Mouse (Mus musculus) hindbrain, embryonic 14.5 days (tissue): Measurements from ENCODE around the gene Pigf. TPM values are rescaled to one million over a fixed set of nuclear protein-coding genes. Genes with fewer than 3 reads are reported as not detected.
"Not testable (repeated sequence)": the region's sequence is repeated elsewhere in the genome, so short reads cannot be mapped to it uniquely, and the experiment has no call there.

ENCODE experiments used
- ATAC-seq: fragments of 200-750 bp; cut with Nextera tagmentation; 2 replicates; pipeline ENCODE4 v1.8.0; 2017; ENCODE audit warnings: moderate number of reproducible peaks, mild to moderate bottlenecking, moderate TSS enrichment, moderate library complexity; ENCODE audit not compliant: low FRiP score
- DNase-seq: peaks from one replicate; pipeline ENCODE4 v3.0.0-alpha.2; 2015; ENCODE audit warnings: low spot score
- H3K27ac ChIP-seq: fragments of 300-500 bp; sonication (generic); 2 replicates; pipeline ENCODE4 v1.5.1; 2014; ENCODE audit warnings: mild to moderate bottlenecking, moderate library complexity
- H3K27me3 ChIP-seq: fragments of 300-500 bp; sonication (generic); 2 replicates; pipeline ENCODE4 v1.6.1; 2014; ENCODE audit warnings: mild to moderate bottlenecking, low read length, mixed read lengths; ENCODE audit not compliant: control insufficient read depth, insufficient read depth
- H3K36me3 ChIP-seq: fragments of 300-500 bp; sonication (generic); replicated peaks from 2 replicates; pipeline ENCODE4 v1.6.1; 2014; ENCODE audit not compliant: control insufficient read depth, insufficient read depth
- H3K4me1 ChIP-seq: fragments of 300-500 bp; sonication (generic); replicated peaks from 2 replicates; pipeline ENCODE4 v1.6.1; 2014; ENCODE audit warnings: antibody characterized with exemption, low read length, mixed read lengths; ENCODE audit not compliant: control insufficient read depth, insufficient read depth
- H3K4me2 ChIP-seq: fragments of 300-500 bp; sonication (generic); replicated peaks from 2 replicates; pipeline ENCODE4 v1.6.1; 2014; ENCODE audit warnings: mild to moderate bottlenecking, moderate library complexity
- H3K4me3 ChIP-seq: fragments of 300-500 bp; sonication (generic); replicated peaks from 2 replicates; pipeline ENCODE4 v1.5.1; 2014; ENCODE audit warnings: mild to moderate bottlenecking, low read length
- H3K9ac ChIP-seq: fragments of 300-500 bp; sonication (generic); 2 replicates; pipeline ENCODE4 v1.6.1; 2014
- H3K9me3 ChIP-seq: fragments of 300-500 bp; sonication (generic); 2 replicates; pipeline ENCODE4 v1.6.1; 2016; ENCODE audit warnings: low read length; ENCODE audit not compliant: control insufficient read depth
- WGBS: fragments of 180-500 bp; shearing (Covaris S2); extraction: QIAGEN DNeasy Blood & Tissue Kit; methylation state at CpG from one replicate; pipeline ENCODE4 v1.1.7; 2014; 5-methylcytosine and 5-hydroxymethylcytosine counted together
- polyA plus RNA-seq: library from polyadenylated mRNA; unstranded; fragments of >200 nt; fragmentation: Nextera tagmentation; extraction: Ambion mirVana; gene quantifications from 2 replicates; pipeline ENCODE4 v1.2.1, GENCODE M21; 2014

Gene Pigf
- 35.4 and 35.5 TPM in 2 replicates for polyA plus RNA-seq

GRCm38 (mm10) chr17:87025269-87025949 lies at the start of gene Pigf, which contains the start of gene Cript:
Pigf (minus strand) TSS chr17:87025406.
Cript (plus strand) TSS chr17:87025550.
- Histone ChIP-seq H3K36me3 (peaks cover 12% of the 10 kb centered on the region), H3K27me3 (no peaks in the 10 kb centered on the region), H3K9ac (peak within 1 kb of the TSS; percentile 75), H3K9me3 (no peaks in the 10 kb centered on the region), H3K4me3 (peak within 1 kb of the TSS; percentile 83), H3K4me1 (peaks cover 15% of the 10 kb centered on the region), H3K4me2 (peak within 1 kb of the TSS; percentile 92), H3K27ac (peak within 1 kb of the TSS; percentile 55; the same call in 1 of the 2 replicates)
- WGBS = under 1% methylated on average over 34 of the region's 43 CpGs
- DNase-seq = peak; percentile 99
- peak; percentile 100 for ATAC-seq

GRCm38 (mm10) chr17:87073470-87073869 lies 48.3 kb upstream of the Pigf start:
- Histone ChIP-seq H3K36me3 (no peaks in the 10 kb centered on the region), H3K27me3 (no peaks in the 10 kb centered on the region), H3K9ac (no peak overlapping the region), H3K4me1 (no peaks in the 10 kb centered on the region), H3K4me3 (no peak overlapping the region), H3K9me3 (no peaks in the 10 kb centered on the region), H3K4me2 (no peak overlapping the region), H3K27ac (no peak overlapping the region)
- ATAC-seq (no peak), DNase-seq (no peak)

GRCm38 (mm10) chr17:87072766-87073440 lies 47.7 kb upstream of the Pigf start:
- no peaks in the 10 kb centered on the region for H3K4me1 ChIP-seq
- H3K9me3 ChIP-seq = no peaks in the 10 kb centered on the region
- DNase-seq = no peak
- no peak overlapping the region for H3K27ac ChIP-seq
- no peak overlapping the region for H3K4me2 ChIP-seq
- no peak overlapping the region for H3K9ac ChIP-seq
- no peaks in the 10 kb centered on the region for H3K27me3 ChIP-seq
- WGBS = 78% methylated on average over 5 of the region's 5 CpGs
- ATAC-seq = no peak
- no peak overlapping the region for H3K4me3 ChIP-seq
- no peaks in the 10 kb centered on the region for H3K36me3 ChIP-seq

- not testable (repeated sequence) for H3K36me3 ChIP-seq, H3K4me2 ChIP-seq, DNase-seq, H3K4me1 ChIP-seq, H3K4me3 ChIP-seq, ATAC-seq, H3K9me3 ChIP-seq, H3K27me3 ChIP-seq, H3K27ac ChIP-seq, H3K9ac ChIP-seq
- 91% methylated on average over 1 of the region's 1 CpGs for WGBS
Measured at GRCm38 (mm10) chr17:87072183-87072582, 47.0 kb upstream of the Pigf start.

- WGBS = 90% methylated on average over 4 of the region's 4 CpGs
- H3K9me3 ChIP-seq = no peaks in the 10 kb centered on the region
- H3K36me3 ChIP-seq = no peaks in the 10 kb centered on the region
Measured at GRCm38 (mm10) chr17:87068997-87069396, 43.8 kb upstream of the Pigf start.

GRCm38 (mm10) chr17:87063969-87064368 lies 38.8 kb upstream of the Pigf start:
- no peaks in the 10 kb centered on the region for H3K27me3 ChIP-seq

More at GRCm38 (mm10) chr17:87068997-87069396, 43.8 kb upstream of the Pigf start:
- ATAC-seq (no peak), DNase-seq (no peak)
- Histone ChIP-seq H3K9ac (no peak overlapping the region), H3K4me2 (no peak overlapping the region), H3K27me3 (no peaks in the 10 kb centered on the region), H3K4me1 (no peaks in the 10 kb centered on the region), H3K27ac (no peak overlapping the region), H3K4me3 (no peak overlapping the region)

GRCm38 (mm10) chr17:87063461-87063860 lies 38.3 kb upstream of the Pigf start:
- Histone ChIP-seq H3K27ac (no peak overlapping the region), H3K27me3 (no peaks in the 10 kb centered on the region), H3K9me3 (no peaks in the 10 kb centered on the region), H3K9ac (no peak overlapping the region), H3K4me2 (no peak overlapping the region), H3K4me3 (no peak overlapping the region), H3K36me3 (no peaks in the 10 kb centered on the region), H3K4me1 (no peaks in the 10 kb centered on the region)
- ATAC-seq (no peak), DNase-seq (no peak)
- 87% methylated on average over 7 of the region's 7 CpGs for WGBS

More at GRCm38 (mm10) chr17:87063969-87064368, 38.8 kb upstream of the Pigf start:
- no peak overlapping the region for H3K4me2 ChIP-seq
- WGBS = 80% methylated on average over 6 of the region's 6 CpGs
- H3K4me1 ChIP-seq = no peaks in the 10 kb centered on the region
- ATAC-seq (no peak), DNase-seq (no peak)
- no peak overlapping the region for H3K27ac ChIP-seq
- H3K36me3 ChIP-seq = no peaks in the 10 kb centered on the region
- H3K9ac ChIP-seq = no peak overlapping the region
- H3K4me3 ChIP-seq = no peak overlapping the region
- H3K9me3 ChIP-seq = no peaks in the 10 kb centered on the region

GRCm38 (mm10) chr17:87062639-87063038 lies 37.4 kb upstream of the Pigf start:
- H3K9me3 ChIP-seq = no peaks in the 10 kb centered on the region
- H3K4me3 ChIP-seq = no peak overlapping the region
- no peak for ATAC-seq
- no peaks in the 10 kb centered on the region for H3K27me3 ChIP-seq
- H3K9ac ChIP-seq = no peak overlapping the region
- no peak overlapping the region for H3K4me2 ChIP-seq
- no peak for DNase-seq
- WGBS = 88% methylated on average over 9 of the region's 9 CpGs
- no peaks in the 10 kb centered on the region for H3K4me1 ChIP-seq
- no peaks in the 10 kb centered on the region for H3K36me3 ChIP-seq
- H3K27ac ChIP-seq = no peak overlapping the region

GRCm38 (mm10) chr17:87057486-87058266 lies 32.5 kb upstream of the Pigf start:
- Histone ChIP-seq H3K4me2 (no peak overlapping the region), H3K9ac (no peak overlapping the region), H3K36me3 (no peaks in the 10 kb centered on the region), H3K4me3 (no peak overlapping the region), H3K27ac (no peak overlapping the region), H3K9me3 (no peaks in the 10 kb centered on the region), H3K4me1 (no peaks in the 10 kb centered on the region), H3K27me3 (no peaks in the 10 kb centered on the region)
- 74% methylated on average over 8 of the region's 8 CpGs for WGBS
- DNase-seq = no peak
- no peak for ATAC-seq
